Mouse (Mus musculus): ENCODE measurements around the gene Gli3. TPM values are rescaled to one million over a fixed set of nuclear protein-coding genes. Genes with fewer than 3 reads are reported as not detected.
A peak's percentile ranks its signal among the peaks of the same experiment; 100 is the strongest.

The Gli3 gene
- polyA plus RNA-seq (2014; fragmentation: Nextera tagmentation; extraction: Ambion mirVana): 27.5 and 30.6 TPM in 2 replicates

DNA sequence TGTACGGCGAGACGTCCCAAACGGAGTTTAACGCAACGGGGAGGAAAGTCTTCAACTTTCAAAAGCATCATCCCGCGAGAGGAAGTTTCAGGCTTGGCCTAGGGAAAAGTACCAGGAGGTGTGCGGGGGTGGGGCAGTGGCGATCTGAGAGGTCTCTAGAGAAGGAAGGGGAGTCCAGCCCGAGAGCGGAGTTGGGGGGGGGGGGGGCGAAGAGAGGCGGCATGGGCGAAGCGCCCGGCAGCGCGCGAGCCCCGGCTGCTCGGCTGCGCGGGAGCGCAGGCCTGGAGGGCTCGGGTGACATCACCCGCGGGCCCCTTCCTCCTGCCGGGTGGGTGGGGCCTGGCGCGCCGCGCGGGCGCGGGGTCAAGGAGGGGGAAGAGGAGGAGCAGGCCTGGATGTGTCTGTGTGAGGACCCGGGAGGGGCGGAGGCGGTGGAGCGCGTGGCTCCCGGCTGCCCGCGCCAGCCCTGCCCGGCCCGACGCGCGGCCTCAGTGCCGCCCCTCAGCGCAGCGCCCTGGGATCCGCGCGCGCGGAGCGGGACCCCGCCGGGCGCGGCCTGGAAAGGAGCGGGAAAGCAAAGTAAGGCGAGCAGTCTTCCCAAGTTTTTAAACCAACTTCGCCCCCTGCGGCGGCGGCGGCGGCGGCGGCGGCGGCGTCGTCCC, at the start of gene Gli3:
Gene Gli3 (plus strand): TSS at position 406 of the 662 bp plus-strand sequence.
- peak; percentile 95 for ATAC-seq (ENCODE audit: insufficient read depth)
- TF ChIP-seq CTCF (IDR thresholded peaks at IDR 0.05; ENCODE audit: low read depth): no peak

DNA sequence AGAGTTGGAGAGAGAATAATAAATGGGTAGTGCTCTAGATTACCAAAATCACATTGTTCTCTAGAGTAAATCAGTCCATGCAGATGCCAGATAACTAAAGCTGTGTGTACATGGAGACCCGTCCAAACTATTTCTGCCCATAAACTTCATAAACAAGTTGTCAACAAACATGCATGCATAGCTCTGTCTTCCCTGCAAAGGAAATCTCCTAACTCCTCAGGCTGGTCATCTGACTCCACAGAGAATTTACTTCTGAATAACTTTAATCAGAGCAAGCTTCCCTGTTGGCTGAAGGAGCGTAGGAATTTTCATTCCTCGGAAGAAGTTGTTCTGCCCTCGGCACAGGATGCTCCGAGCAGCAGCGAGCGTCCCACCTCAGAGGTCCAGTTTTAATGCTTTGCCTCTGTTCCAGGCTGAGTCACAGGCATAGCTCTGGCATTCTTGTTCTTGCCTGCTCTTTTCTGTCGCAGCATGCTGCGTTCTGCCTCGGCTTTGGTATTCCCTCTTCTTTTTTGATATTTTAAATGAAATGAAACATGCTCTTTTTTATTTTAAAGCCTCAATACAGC, 41.8 kb upstream of the Gli3 start:
- Histone ChIP-seq H3K4me2 (0 out of 2 replicates have a peak overlapping the region, but pooled peaks have one; percentile 29), H3K4me1 (ENCODE audit: insufficient read depth) (no peaks in the 10 kb centered on the region), H3K9ac (no peak overlapping the region), H3K36me3 (ENCODE audit: insufficient read depth) (no peaks in the 10 kb centered on the region), H3K4me3 (ENCODE audit: low read depth, low read length) (no peak overlapping the region), H3K27me3 (ENCODE audit: insufficient read depth, low read length) (no peaks in the 10 kb centered on the region), H3K27ac (ENCODE audit: low read depth) (no peak overlapping the region), H3K9me3 (ENCODE audit: low read depth, low read length) (no peaks in the 10 kb centered on the region)
- TF ChIP-seq CTCF (IDR thresholded peaks at IDR 0.05; ENCODE audit: low read depth): no peak
- 45% methylated on average over 10 of the region's 10 CpGs for WGBS
- ATAC-seq (ENCODE audit: insufficient read depth) (peak; percentile 52; the same call in 1 of the 2 replicates), DNase-seq (peak; percentile 49)

More for the DNA sequence above, at the start of gene Gli3:
- H3K27ac ChIP-seq (ENCODE audit: low read depth): peak within 1 kb of the TSS; percentile 99
- no peaks in the 10 kb centered on the region for H3K9me3 ChIP-seq (ENCODE audit: low read depth, low read length)
- DNase-seq: peak; percentile 90
- H3K4me2 ChIP-seq: peak within 1 kb of the TSS; percentile 65
- H3K4me1 ChIP-seq (ENCODE audit: insufficient read depth): peaks cover 14% of the 10 kb centered on the region
- peak within 1 kb of the TSS; percentile 90 for H3K4me3 ChIP-seq (ENCODE audit: low read depth, low read length)
- H3K9ac ChIP-seq: peak within 1 kb of the TSS; percentile 96
- no peaks in the 10 kb centered on the region for H3K36me3 ChIP-seq (ENCODE audit: insufficient read depth)
- WGBS: under 1% methylated on average over 51 of the region's 76 CpGs
- no peaks in the 10 kb centered on the region for H3K27me3 ChIP-seq (ENCODE audit: insufficient read depth, low read length)

DNA sequence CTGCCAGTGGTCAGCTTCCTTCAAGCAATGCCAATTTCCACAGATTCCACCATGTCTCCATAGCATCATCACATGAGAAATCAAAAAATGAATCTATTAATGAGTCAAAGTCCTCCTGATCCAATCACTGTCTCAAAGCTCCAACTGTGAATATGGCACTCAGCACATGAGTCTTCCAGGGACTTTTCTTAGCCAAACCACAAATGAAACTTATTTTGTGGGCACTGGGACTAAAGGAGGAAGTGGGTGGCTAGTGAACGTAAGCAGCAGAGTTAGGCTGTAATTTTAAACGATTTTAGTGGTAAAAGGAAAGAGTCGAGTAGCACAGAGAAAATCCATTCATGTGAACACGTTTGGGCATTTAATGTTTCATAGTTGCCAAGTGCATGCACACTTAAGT, 21.0 kb upstream of the Gli3 start:
- H3K4me1 ChIP-seq (ENCODE audit: insufficient read depth): no peaks in the 10 kb centered on the region
- no peak for TF ChIP-seq CTCF (IDR thresholded peaks at IDR 0.05; ENCODE audit: low read depth)
- no peak overlapping the region for H3K27ac ChIP-seq (ENCODE audit: low read depth)
- no peak overlapping the region for H3K4me2 ChIP-seq
- no peaks in the 10 kb centered on the region for H3K27me3 ChIP-seq (ENCODE audit: insufficient read depth, low read length)
- no peaks in the 10 kb centered on the region for H3K9me3 ChIP-seq (ENCODE audit: low read depth, low read length)
- ATAC-seq (ENCODE audit: insufficient read depth) (no peak), DNase-seq (no peak)
- H3K36me3 ChIP-seq (ENCODE audit: insufficient read depth): no peaks in the 10 kb centered on the region
- H3K9ac ChIP-seq: no peak overlapping the region
- 75% methylated on average over 4 of the region's 4 CpGs for WGBS
- H3K4me3 ChIP-seq (ENCODE audit: low read depth, low read length): no peak overlapping the region

DNA sequence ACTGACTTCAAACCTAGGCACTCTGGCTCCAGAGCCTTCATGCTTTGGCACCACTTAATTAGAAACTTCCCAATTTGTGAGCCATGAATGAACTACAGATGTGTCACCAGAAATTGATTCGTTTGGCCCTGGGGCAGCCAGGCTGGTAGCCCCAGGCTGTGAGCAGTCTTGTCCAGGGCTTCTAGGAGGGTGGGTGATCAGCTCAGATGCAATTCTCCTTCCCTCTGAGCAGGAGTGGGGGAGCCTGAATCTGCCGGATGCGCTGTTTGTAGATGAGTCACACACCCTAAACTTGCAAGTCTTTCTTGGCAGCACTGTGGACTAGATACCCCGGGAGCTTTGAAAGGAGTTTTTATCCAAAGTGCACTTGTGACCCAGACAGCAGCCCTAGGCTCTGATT, 18.7 kb upstream of the Gli3 start:
- H3K9me3 ChIP-seq (ENCODE audit: low read depth, low read length): no peaks in the 10 kb centered on the region
- H3K4me1 ChIP-seq (ENCODE audit: insufficient read depth): no peaks in the 10 kb centered on the region
- no peak overlapping the region for H3K4me3 ChIP-seq (ENCODE audit: low read depth, low read length)
- no peak overlapping the region for H3K4me2 ChIP-seq
- H3K9ac ChIP-seq: no peak overlapping the region
- no peak overlapping the region for H3K27ac ChIP-seq (ENCODE audit: low read depth)
- H3K36me3 ChIP-seq (ENCODE audit: insufficient read depth): no peaks in the 10 kb centered on the region
- ATAC-seq (ENCODE audit: insufficient read depth) (no peak), DNase-seq (no peak)
- no peaks in the 10 kb centered on the region for H3K27me3 ChIP-seq (ENCODE audit: insufficient read depth, low read length)
- TF ChIP-seq CTCF (IDR thresholded peaks at IDR 0.05; ENCODE audit: low read depth): no peak
- 65% methylated on average over 4 of the region's 4 CpGs for WGBS

DNA sequence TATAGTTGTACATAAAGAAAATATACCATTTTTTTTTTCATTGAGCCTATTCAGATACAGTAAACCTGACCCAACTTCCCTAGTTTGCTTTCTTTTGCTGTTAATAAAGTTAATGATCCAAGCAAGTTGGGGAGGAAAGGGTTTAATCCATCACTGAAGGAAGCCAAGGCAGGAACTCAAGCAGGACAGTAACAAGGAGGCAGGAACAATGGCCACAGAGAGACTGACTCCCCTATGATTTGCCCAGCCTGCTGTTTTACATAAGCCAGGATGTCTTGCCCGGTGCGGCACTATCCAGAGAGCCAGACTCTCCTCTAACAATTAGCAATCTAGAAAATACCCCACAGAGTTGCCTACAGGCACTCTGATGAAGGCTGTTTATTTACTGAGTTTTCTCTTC, 17.4 kb upstream of the Gli3 start:
- no peak overlapping the region for H3K4me2 ChIP-seq
- no peaks in the 10 kb centered on the region for H3K9me3 ChIP-seq (ENCODE audit: low read depth, low read length)
- no peaks in the 10 kb centered on the region for H3K27me3 ChIP-seq (ENCODE audit: insufficient read depth, low read length)
- no peak overlapping the region for H3K9ac ChIP-seq
- 74% methylated on average over 2 of the region's 2 CpGs for WGBS
- TF ChIP-seq CTCF (IDR thresholded peaks at IDR 0.05; ENCODE audit: low read depth): no peak
- no peak overlapping the region for H3K4me3 ChIP-seq (ENCODE audit: low read depth, low read length)
- no peak overlapping the region for H3K27ac ChIP-seq (ENCODE audit: low read depth)
- DNase-seq (no peak), ATAC-seq (ENCODE audit: insufficient read depth) (no peak)
- no peaks in the 10 kb centered on the region for H3K4me1 ChIP-seq (ENCODE audit: insufficient read depth)
- no peaks in the 10 kb centered on the region for H3K36me3 ChIP-seq (ENCODE audit: insufficient read depth)

DNA sequence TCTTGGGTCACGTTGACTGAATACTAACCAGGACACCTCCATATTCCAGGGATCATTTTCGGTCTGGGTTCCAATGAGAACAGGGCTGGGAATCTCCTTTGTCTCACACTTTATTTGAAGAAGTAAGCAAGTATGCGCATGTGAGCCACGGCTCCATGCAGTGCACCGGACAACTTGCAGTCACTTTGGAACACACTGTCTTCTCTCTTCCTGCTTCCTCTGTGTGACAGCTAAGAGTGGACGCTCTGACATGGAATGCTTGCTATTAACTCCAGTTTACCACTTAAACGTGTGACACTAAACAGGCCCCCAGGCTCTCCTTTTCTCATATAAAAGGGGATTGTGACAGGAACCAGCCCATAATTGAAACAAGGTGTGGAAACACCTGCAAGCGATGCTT, 17.0 kb upstream of the Gli3 start:
- Histone ChIP-seq H3K4me2 (no peak overlapping the region), H3K9me3 (ENCODE audit: low read depth, low read length) (no peaks in the 10 kb centered on the region), H3K27ac (ENCODE audit: low read depth) (no peak overlapping the region), H3K4me3 (ENCODE audit: low read depth, low read length) (no peak overlapping the region), H3K4me1 (ENCODE audit: insufficient read depth) (no peaks in the 10 kb centered on the region), H3K27me3 (ENCODE audit: insufficient read depth, low read length) (no peaks in the 10 kb centered on the region), H3K36me3 (ENCODE audit: insufficient read depth) (no peaks in the 10 kb centered on the region), H3K9ac (no peak overlapping the region)
- TF ChIP-seq CTCF (IDR thresholded peaks at IDR 0.05; ENCODE audit: low read depth): no peak
- DNase-seq (no peak), ATAC-seq (ENCODE audit: insufficient read depth) (no peak)
- WGBS: 73% methylated on average over 8 of the region's 8 CpGs

DNA sequence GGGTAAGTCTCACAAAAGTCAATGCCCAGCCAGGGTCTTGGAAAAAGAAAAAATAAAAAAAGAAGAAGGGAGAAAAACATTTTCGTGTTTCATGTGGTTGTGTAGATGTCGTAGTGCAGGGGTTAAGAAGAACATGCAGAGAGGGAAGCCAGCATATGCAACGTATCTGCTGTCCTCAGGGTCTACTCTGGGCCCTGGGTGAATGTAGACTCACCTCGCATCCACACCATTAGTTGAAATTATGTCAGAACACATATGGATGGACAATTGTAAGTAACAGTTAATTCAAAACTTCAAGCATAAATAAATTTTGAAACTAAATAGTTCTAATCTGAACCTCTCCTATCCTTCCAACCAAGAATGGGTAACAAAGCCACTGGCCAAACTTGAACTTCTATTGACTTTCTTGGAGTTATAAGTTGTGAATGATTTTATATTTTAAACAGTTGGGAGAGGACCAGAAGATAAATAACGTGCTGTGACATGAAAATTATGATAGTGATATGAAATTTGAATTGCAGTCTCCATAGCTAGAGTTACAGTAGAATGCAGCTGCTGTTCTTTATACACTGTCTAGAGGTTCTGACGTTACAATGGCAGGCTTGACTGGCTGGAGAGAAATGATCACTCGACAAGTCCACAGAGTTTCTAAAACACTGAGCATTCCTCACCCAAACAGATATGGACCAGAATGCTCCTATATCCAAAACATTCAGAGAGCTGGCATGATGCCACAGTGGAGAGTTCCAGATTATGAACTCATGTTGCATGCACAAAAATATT, 16.1 kb upstream of the Gli3 start:
- ATAC-seq (ENCODE audit: insufficient read depth): peak; percentile 92
- H3K9me3 ChIP-seq (ENCODE audit: low read depth, low read length): no peaks in the 10 kb centered on the region
- DNase-seq: peak; percentile 86
- no peaks in the 10 kb centered on the region for H3K4me1 ChIP-seq (ENCODE audit: insufficient read depth)
- H3K27me3 ChIP-seq (ENCODE audit: insufficient read depth, low read length): no peaks in the 10 kb centered on the region
- H3K36me3 ChIP-seq (ENCODE audit: insufficient read depth): no peaks in the 10 kb centered on the region
- H3K4me3 ChIP-seq (ENCODE audit: low read depth, low read length): no peak overlapping the region
- no peak overlapping the region for H3K9ac ChIP-seq
- WGBS: 33% methylated on average over 7 of the region's 7 CpGs
- no peak overlapping the region for H3K27ac ChIP-seq (ENCODE audit: low read depth)
- no peak overlapping the region for H3K4me2 ChIP-seq
- no peak for TF ChIP-seq CTCF (IDR thresholded peaks at IDR 0.05; ENCODE audit: low read depth)
